Mouse (Mus musculus) cortical plate, adult 2 months (tissue): Measurements from ENCODE around the gene Abi1. TPM values are rescaled to one million over a fixed set of nuclear protein-coding genes. Genes with fewer than 3 reads are reported as not detected.

Experiments
- H3K27ac ChIP-seq: fragments of 200-500 bp; 2 replicates; pipeline ENCODE4 v1.5.1; 2012; ENCODE audit warnings: low read length, control low read depth, inconsistent platforms; ENCODE audit not compliant: insufficient read depth
- H3K4me1 ChIP-seq: fragments of 200-500 bp; 2 replicates; pipeline ENCODE4 v1.6.1; 2011; ENCODE audit warnings: low read length; ENCODE audit not compliant: control insufficient read depth, insufficient read depth
- H3K4me3 ChIP-seq: fragments of 200-500 bp; 2 replicates; pipeline ENCODE4 v1.5.1; 2011; ENCODE audit warnings: mild to moderate bottlenecking, low read length, control low read depth; ENCODE audit not compliant: insufficient read depth
- CTCF ChIP-seq: fragments of 200-500 bp; IDR thresholded peaks from 2 replicates; pipeline ENCODE4 v1.5.1; 2011; ENCODE audit warnings: mild to moderate bottlenecking, control low read depth, low read length; ENCODE audit not compliant: insufficient read depth; ENCODE audit errors: extremely low read depth
- POLR2A ChIP-seq: fragments of 200-500 bp; IDR thresholded peaks from 2 replicates; pipeline ENCODE4 v1.6.1; 2011; ENCODE audit warnings: mild to moderate bottlenecking, low read length, control low read depth; ENCODE audit not compliant: insufficient read depth; ENCODE audit errors: extremely low read depth
- polyA plus RNA-seq: library from polyadenylated mRNA; depleted of rRNA; stranded (reverse); fragments of >200 nt; gene quantifications from 2 replicates; pipeline ENCODE4 v1.2.3, GENCODE M21; 2012

Gene Abi1
- polyA plus RNA-seq, 1 experiment = 136 TPM

DNA sequence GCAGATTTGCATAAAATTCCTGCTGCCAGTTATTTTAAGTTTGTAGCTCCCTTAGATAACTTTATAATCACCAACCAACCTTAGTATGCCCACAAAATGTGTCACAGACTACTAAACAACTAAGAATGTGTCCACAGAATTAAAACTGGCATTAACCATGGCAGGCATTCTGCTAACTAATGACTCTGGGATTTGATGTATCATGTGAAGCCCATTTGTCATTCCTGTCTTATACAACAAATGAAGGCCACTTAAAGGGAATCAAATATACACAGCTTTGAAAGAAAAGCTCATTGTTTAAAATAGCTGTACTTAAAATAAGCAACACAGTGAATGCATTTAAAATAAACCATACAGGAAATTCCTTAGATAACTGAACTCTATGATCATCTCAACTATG lies 44.0 kb downstream of the Abi1 start:
- peaks cover 10% of the 10 kb centered on the region for H3K4me1 ChIP-seq
- no peak overlapping the region for H3K27ac ChIP-seq
- TF ChIP-seq CTCF (no peak), POLR2A (no peak)
- no peak overlapping the region for H3K4me3 ChIP-seq

GRCm38 (mm10) chr2:22985973-22986657 lies 53.9 kb downstream of the Abi1 start:
- TF ChIP-seq POLR2A = no peak

DNA sequence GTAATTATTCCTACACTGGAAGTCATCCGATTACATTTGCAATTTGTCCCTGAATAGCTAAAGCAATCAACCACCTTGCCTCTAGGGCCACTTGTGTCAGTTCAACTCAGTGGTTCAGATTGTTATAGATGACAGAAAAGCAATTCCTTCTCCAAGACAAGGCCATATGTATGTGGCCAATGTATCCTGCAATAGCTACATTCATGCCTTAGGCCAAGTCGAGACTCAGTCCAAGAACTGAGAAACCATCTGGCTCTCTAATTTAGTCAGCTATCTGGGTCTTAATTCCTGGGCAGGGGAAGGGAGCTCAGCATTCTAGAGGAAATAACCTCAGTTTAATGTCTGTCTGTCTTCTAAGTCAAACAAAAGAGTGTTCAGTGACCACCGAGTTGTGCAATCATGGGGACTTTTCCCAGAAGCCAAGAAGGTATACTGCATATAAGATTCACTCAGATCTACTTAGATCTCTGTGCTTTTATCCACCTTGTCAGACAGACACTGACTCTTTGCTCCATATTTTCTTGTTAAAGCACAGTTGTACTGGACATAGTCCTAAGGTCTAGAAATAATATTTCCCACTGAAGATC lies 62.6 kb downstream of the Abi1 start:
- Histone ChIP-seq H3K4me1 (no peaks in the 10 kb centered on the region; the same call in 1 of the 2 replicates), H3K4me3 (no peak overlapping the region), H3K27ac (peak overlapping the region; percentile 13; the same call in 1 of the 2 replicates)
- TF ChIP-seq CTCF = no peak
- no peak for TF ChIP-seq POLR2A

More at GRCm38 (mm10) chr2:22985973-22986657, 53.9 kb downstream of the Abi1 start:
- H3K4me1 ChIP-seq = peaks cover 8% of the 10 kb centered on the region
- H3K27ac ChIP-seq = peak overlapping the region; percentile 54
- no peak overlapping the region for H3K4me3 ChIP-seq

DNA sequence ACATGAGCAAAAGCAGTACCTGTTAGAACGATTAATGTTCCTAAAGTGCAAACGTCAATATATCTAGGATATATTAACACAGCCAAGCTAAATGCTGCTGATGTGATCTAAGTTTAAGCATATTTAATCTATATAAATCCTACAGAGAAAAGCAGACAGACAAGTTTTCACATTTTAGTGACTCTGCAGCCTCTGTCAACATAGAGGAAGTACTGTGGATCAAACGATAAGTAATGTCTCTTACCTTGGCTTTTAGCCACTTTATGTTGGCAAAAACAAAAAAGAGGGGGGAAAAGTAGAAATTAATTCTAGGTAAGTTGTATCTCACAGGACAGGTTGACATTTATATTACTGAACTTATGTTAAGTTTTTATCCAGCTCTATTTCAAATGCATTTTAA lies 77.1 kb downstream of the Abi1 start:
- Histone ChIP-seq H3K4me3 (no peak overlapping the region), H3K4me1 (no peaks in the 10 kb centered on the region), H3K27ac (no peak overlapping the region)
- no peak for TF ChIP-seq CTCF
- TF ChIP-seq POLR2A = no peak

- Histone ChIP-seq H3K27ac (peak overlapping the region; percentile 42; the same call in 1 of the 2 replicates), H3K4me3 (no peak overlapping the region), H3K4me1 (peaks cover 3% of the 10 kb centered on the region; the same call in 1 of the 2 replicates)
- TF ChIP-seq CTCF (no peak), POLR2A (no peak)
Measured at GRCm38 (mm10) chr2:22962242-22962641, 77.8 kb downstream of the Abi1 start.

- TF ChIP-seq CTCF (no peak), POLR2A (no peak)
- Histone ChIP-seq H3K27ac (peak overlapping the region; percentile 42; the same call in 1 of the 2 replicates), H3K4me1 (peaks cover 3% of the 10 kb centered on the region; the same call in 1 of the 2 replicates), H3K4me3 (no peak overlapping the region)
Measured at GRCm38 (mm10) chr2:22961681-22962080, 78.4 kb downstream of the Abi1 start.

DNA sequence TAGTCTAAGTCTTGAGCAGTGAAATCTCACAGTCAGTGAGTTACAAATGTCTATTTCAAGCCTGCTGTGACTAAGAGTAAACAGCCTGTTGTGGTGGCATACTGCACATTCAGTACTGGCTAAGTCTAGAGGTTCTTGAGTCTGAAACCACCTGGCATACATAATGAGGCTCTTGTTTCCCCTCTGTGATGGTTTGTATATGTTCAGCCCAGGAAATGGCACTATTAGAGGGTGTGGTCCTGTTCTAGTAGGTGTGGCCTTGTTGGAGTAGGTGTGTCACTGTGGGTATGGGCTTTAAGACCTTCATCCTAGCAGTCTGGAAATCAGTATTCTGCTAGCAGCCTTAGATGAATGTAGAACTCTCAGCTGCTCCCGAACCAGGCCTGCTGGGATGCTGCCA lies 82.6 kb downstream of the Abi1 start:
- Histone ChIP-seq H3K4me1 (peaks cover 3% of the 10 kb centered on the region; the same call in 1 of the 2 replicates), H3K4me3 (no peak overlapping the region), H3K27ac (no peak overlapping the region)
- no peak for TF ChIP-seq POLR2A
- TF ChIP-seq CTCF = no peak

- Histone ChIP-seq H3K27ac (no peak overlapping the region), H3K4me1 (peaks cover 3% of the 10 kb centered on the region; the same call in 1 of the 2 replicates), H3K4me3 (no peak overlapping the region)
- TF ChIP-seq CTCF (no peak), POLR2A (no peak)
Measured at GRCm38 (mm10) chr2:22955914-22956313, 84.1 kb downstream of the Abi1 start.

DNA sequence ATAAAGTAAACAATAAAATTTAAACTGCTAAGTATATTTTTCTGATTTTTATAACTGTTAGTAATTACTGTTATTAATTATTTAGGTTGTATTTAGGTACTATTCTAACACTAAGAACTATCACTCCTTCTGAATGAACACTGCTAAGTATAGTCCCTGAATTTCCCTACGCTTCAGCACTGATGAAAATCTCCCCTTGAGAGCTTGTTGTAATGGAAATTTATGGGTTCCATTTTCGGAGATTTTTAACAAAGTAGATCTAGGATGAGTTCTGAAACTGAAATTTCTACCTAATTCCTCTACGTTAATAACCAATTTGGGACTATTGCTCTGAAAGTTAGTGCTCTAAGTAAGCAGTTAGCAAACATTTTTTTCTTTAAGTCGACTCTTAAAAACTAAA lies 85.8 kb downstream of the Abi1 start:
- no peak overlapping the region for H3K4me3 ChIP-seq
- no peak overlapping the region for H3K27ac ChIP-seq
- TF ChIP-seq CTCF (no peak), POLR2A (no peak)
- peaks cover 3% of the 10 kb centered on the region; the same call in 1 of the 2 replicates for H3K4me1 ChIP-seq

- H3K4me1 ChIP-seq = no peaks in the 10 kb centered on the region
- H3K4me3 ChIP-seq = no peak overlapping the region
- H3K27ac ChIP-seq = no peak overlapping the region
- no peak for TF ChIP-seq CTCF
- TF ChIP-seq POLR2A = no peak
Measured at GRCm38 (mm10) chr2:22949956-22950355, 90.1 kb downstream of the Abi1 start.
